Mouse (Mus musculus): Measurements from ENCODE around the gene Pdha2.

DNA sequence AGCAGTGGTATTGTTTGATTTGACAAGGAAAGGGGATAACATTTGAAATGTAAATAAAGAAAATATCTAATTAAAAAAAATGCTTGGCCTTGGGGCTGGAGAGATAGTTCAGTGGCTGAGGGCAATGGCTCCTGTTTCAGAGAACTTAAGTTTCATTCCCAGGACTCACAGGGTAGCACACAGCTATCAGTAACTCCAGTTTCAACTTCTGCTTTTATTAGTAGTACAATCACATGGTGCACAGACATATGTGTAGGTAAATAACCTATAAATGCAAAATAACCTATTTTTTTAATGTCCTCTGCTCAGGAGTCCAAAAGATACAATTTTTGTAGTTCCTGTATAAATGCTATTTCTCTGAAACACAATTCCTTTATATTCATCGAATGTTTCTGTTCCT lies 48.4 kb upstream of the Pdha2 start:
- no peak for TF ChIP-seq TAL1 (IDR thresholded peaks at IDR 0.05; ENCODE audit: low read length)
- TF ChIP-seq ZNF384 (IDR thresholded peaks at IDR 0.05; ENCODE audit: low read depth, low read length), result peak; percentile 42; the same call in 1 of the 2 replicates
- TF ChIP-seq MAX (IDR thresholded peaks at IDR 0.05; ENCODE audit: low read length), result no peak
- TF ChIP-seq CTCF (IDR thresholded peaks at IDR 0.05 in 2 of 3, conservative IDR thresholded peaks at IDR 0.05 in 1 of 3; ENCODE audit: control insufficient read depth in 1 of 3, insufficient read depth in 1 of 3, low read depth in 2 of 3, low read length in 3 of 3, poor library complexity in 1 of 3, severe bottlenecking in 1 of 3), result no peak
- no peak for TF ChIP-seq POLR2A (IDR thresholded peaks at IDR 0.05; ENCODE audit: control insufficient read depth in 1 of 2, insufficient read depth in 1 of 2, low read depth in 1 of 2, low read length in 2 of 2, poor library complexity in 1 of 2)
- no peak for TF ChIP-seq ZMIZ1 (IDR thresholded peaks at IDR 0.05; ENCODE audit: low read depth, low read length)
- no peak for TF ChIP-seq NRF1 (IDR thresholded peaks at IDR 0.05; ENCODE audit: insufficient read depth, low read depth, low read length, poor library complexity, severe bottlenecking)
- no peak for TF ChIP-seq MEF2A (IDR thresholded peaks at IDR 0.05; ENCODE audit: extremely low read depth, insufficient replicate concordance, low read depth, low read length, poor library complexity, severe bottlenecking)
- TF ChIP-seq MXI1 (IDR thresholded peaks at IDR 0.05; ENCODE audit: low read depth, low read length), result no peak
- no peak for TF ChIP-seq GATA1 (IDR thresholded peaks at IDR 0.05; ENCODE audit: low read depth, low read length)
- 0 out of 2 replicates have a peak, but pooled peaks have one; percentile 25 for TF ChIP-seq MYC (IDR thresholded peaks at IDR 0.05; ENCODE audit: low read depth, low read length)
- peak in 1 of 2 experiments; percentile 34; a peak in 1 of 4 replicates for TF ChIP-seq EP300 (IDR thresholded peaks at IDR 0.05; ENCODE audit: low read depth in 1 of 2, low read length in 2 of 2)
- no peak for TF ChIP-seq GABPA (IDR thresholded peaks at IDR 0.05; ENCODE audit: low read depth, low read length)
